Mouse (Mus musculus) forebrain, embryonic 15.5 days (tissue): Measurements from ENCODE around the gene Rere. TPM values are rescaled to one million over a fixed set of nuclear protein-coding genes. Genes with fewer than 3 reads are reported as not detected.
"Not testable (repeated sequence)": the region's sequence is repeated elsewhere in the genome, so short reads cannot be mapped to it uniquely, and the experiment has no call there.

Source experiments
- ATAC-seq: fragments of 200-750 bp; cut with Nextera tagmentation; replicated peaks from 2 replicates; pipeline ENCODE4 v1.8.0; 2017; ENCODE audit warnings: mild to moderate bottlenecking, moderate TSS enrichment, moderate library complexity
- H3K27ac ChIP-seq: fragments of 300-500 bp; sonication (generic); replicated peaks from 2 replicates; pipeline ENCODE4 v1.5.1; 2015; ENCODE audit warnings: mild to moderate bottlenecking, inconsistent platforms
- H3K27me3 ChIP-seq: fragments of 300-500 bp; sonication (generic); 2 replicates; pipeline ENCODE4 v1.6.1; 2015; ENCODE audit warnings: inconsistent platforms
- H3K36me3 ChIP-seq: fragments of 300-500 bp; sonication (generic); 2 replicates; pipeline ENCODE4 v1.6.1; 2015; ENCODE audit warnings: mild to moderate bottlenecking, inconsistent platforms
- H3K4me1 ChIP-seq: fragments of 300-500 bp; sonication (generic); 2 replicates; pipeline ENCODE4 v1.6.1; 2015; ENCODE audit warnings: inconsistent platforms
- H3K4me2 ChIP-seq: fragments of 300-500 bp; sonication (generic); replicated peaks from 2 replicates; pipeline ENCODE4 v1.6.1; 2015; ENCODE audit warnings: mild to moderate bottlenecking, inconsistent platforms
- H3K4me3 ChIP-seq: fragments of 300-500 bp; sonication (generic); 2 replicates; pipeline ENCODE4 v1.5.1; 2015; ENCODE audit warnings: mild to moderate bottlenecking, inconsistent platforms
- H3K9ac ChIP-seq: fragments of 300-500 bp; sonication (generic); replicated peaks from 2 replicates; pipeline ENCODE4 v1.6.1; 2015; ENCODE audit warnings: mild to moderate bottlenecking, inconsistent platforms
- H3K9me3 ChIP-seq: fragments of 300-500 bp; sonication (generic); 2 replicates; pipeline ENCODE4 v1.6.1; 2016; ENCODE audit warnings: inconsistent platforms
- WGBS: fragments of 180-500 bp; shearing (Covaris S2); methylation state at CpG from one replicate; pipeline ENCODE4 v1.1.7; 2015; ENCODE audit warnings: mixed read lengths; 5-methylcytosine and 5-hydroxymethylcytosine counted together
- polyA plus RNA-seq: library from polyadenylated mRNA; unstranded; fragments of >200 nt; fragmentation: Nextera tagmentation; extraction: Ambion mirVana; gene quantifications from 2 replicates; pipeline ENCODE4 v1.2.1, GENCODE M21; 2015

Gene Rere
- polyA plus RNA-seq, 1 experiment from 2014 or later: 26.6 TPM

- not testable (repeated sequence) for H3K4me2 ChIP-seq, H3K9ac ChIP-seq, H3K27ac ChIP-seq, ATAC-seq, H3K36me3 ChIP-seq, H3K9me3 ChIP-seq, H3K27me3 ChIP-seq, H3K4me3 ChIP-seq
- 75% methylated on average over 4 of the region's 4 CpGs for WGBS
- H3K4me1 ChIP-seq: peaks cover 14% of the 10 kb centered on the region
Observed at GRCm38 (mm10) chr4:150270718-150271117, 10.7 kb upstream of the Rere start.

GRCm38 (mm10) chr4:150272725-150273124 lies 8.7 kb upstream of the Rere start:
- Histone ChIP-seq H3K4me2 (peak overlapping the region; percentile 16; the same call in 1 of the 2 replicates), H3K27me3 (no peaks in the 10 kb centered on the region), H3K9me3 (no peaks in the 10 kb centered on the region), H3K4me3 (no peak overlapping the region), H3K4me1 (peaks cover 14% of the 10 kb centered on the region), H3K36me3 (no peaks in the 10 kb centered on the region), H3K9ac (no peak overlapping the region), H3K27ac (peak overlapping the region; percentile 46)
- 0 out of 2 replicates have a peak, but pooled peaks have one; percentile 55 for ATAC-seq
- 2% methylated on average over 9 of the region's 9 CpGs for WGBS

GRCm38 (mm10) chr4:150275531-150275930 lies 5.9 kb upstream of the Rere start:
- WGBS: 84% methylated on average over 5 of the region's 5 CpGs
- no peaks in the 10 kb centered on the region for H3K36me3 ChIP-seq
- no peaks in the 10 kb centered on the region for H3K27me3 ChIP-seq
- H3K4me1 ChIP-seq: peaks cover 20% of the 10 kb centered on the region
- ATAC-seq: no peak
- H3K27ac ChIP-seq: no peak overlapping the region
- H3K9ac ChIP-seq: no peak overlapping the region
- H3K4me2 ChIP-seq: no peak overlapping the region
- no peaks in the 10 kb centered on the region for H3K9me3 ChIP-seq
- H3K4me3 ChIP-seq: no peak overlapping the region

GRCm38 (mm10) chr4:150279336-150279735 lies 2.1 kb upstream of the Rere start:
- not testable (repeated sequence) for H3K4me2 ChIP-seq, H3K36me3 ChIP-seq, H3K27me3 ChIP-seq, ATAC-seq, H3K4me3 ChIP-seq, H3K9me3 ChIP-seq, H3K9ac ChIP-seq
- H3K4me1 ChIP-seq: peaks cover 21% of the 10 kb centered on the region
- 0 out of 2 replicates have a peak overlapping the region, but pooled peaks have one; percentile 42 for H3K27ac ChIP-seq
- 85% methylated on average over 7 of the region's 7 CpGs for WGBS

GRCm38 (mm10) chr4:150280002-150280401 lies 1.4 kb upstream of the Rere start:
- no peaks in the 10 kb centered on the region for H3K36me3 ChIP-seq
- H3K9ac ChIP-seq: no peak overlapping the region
- no peak overlapping the region for H3K4me3 ChIP-seq
- ATAC-seq: no peak
- no peaks in the 10 kb centered on the region for H3K27me3 ChIP-seq
- H3K4me2 ChIP-seq: no peak overlapping the region
- H3K27ac ChIP-seq: peak overlapping the region; percentile 99
- no peaks in the 10 kb centered on the region for H3K9me3 ChIP-seq
- H3K4me1 ChIP-seq: peaks cover 26% of the 10 kb centered on the region
- WGBS: 38% methylated on average over 2 of the region's 2 CpGs

GRCm38 (mm10) chr4:150280459-150280858 lies 987 bp upstream of the Rere start:
- ATAC-seq: no peak
- no peaks in the 10 kb centered on the region for H3K27me3 ChIP-seq
- peak overlapping the region; percentile 81 for H3K4me3 ChIP-seq
- peak overlapping the region; percentile 87 for H3K9ac ChIP-seq
- peak overlapping the region; percentile 99 for H3K27ac ChIP-seq
- peaks cover 30% of the 10 kb centered on the region for H3K4me1 ChIP-seq
- no peaks in the 10 kb centered on the region for H3K36me3 ChIP-seq
- WGBS: 39% methylated on average over 4 of the region's 4 CpGs
- H3K9me3 ChIP-seq: no peaks in the 10 kb centered on the region
- H3K4me2 ChIP-seq: peak overlapping the region; percentile 61

GRCm38 (mm10) chr4:150281891-150282630 lies 615 bp downstream of the Rere start:
- Histone ChIP-seq H3K4me1 (peaks cover 47% of the 10 kb centered on the region), H3K9me3 (no peaks in the 10 kb centered on the region), H3K36me3 (no peaks in the 10 kb centered on the region), H3K27ac (peak overlapping the region; percentile 99), H3K4me2 (peak overlapping the region; percentile 65), H3K9ac (peak overlapping the region; percentile 93), H3K4me3 (peak overlapping the region; percentile 81), H3K27me3 (no peaks in the 10 kb centered on the region)
- WGBS: under 1% methylated on average over 50 of the region's 50 CpGs
- peak; percentile 24 for ATAC-seq

- H3K4me3 ChIP-seq: peak overlapping the region; percentile 81
- H3K9me3 ChIP-seq: no peaks in the 10 kb centered on the region
- ATAC-seq: no peak
- 0% methylated on average over 5 of the region's 5 CpGs for WGBS
- H3K27ac ChIP-seq: peak overlapping the region; percentile 99
- H3K4me2 ChIP-seq: peak overlapping the region; percentile 65
- no peaks in the 10 kb centered on the region for H3K27me3 ChIP-seq
- H3K9ac ChIP-seq: peak overlapping the region; percentile 93
- H3K4me1 ChIP-seq: peaks cover 48% of the 10 kb centered on the region
- no peaks in the 10 kb centered on the region for H3K36me3 ChIP-seq
Observed at GRCm38 (mm10) chr4:150282631-150283334, 1.3 kb downstream of the Rere start.

- peak overlapping the region; percentile 93 for H3K9ac ChIP-seq
- peaks cover 50% of the 10 kb centered on the region for H3K4me1 ChIP-seq
- H3K27ac ChIP-seq: peak overlapping the region; percentile 99
- no peak for ATAC-seq
- 2% methylated on average over 2 of the region's 2 CpGs for WGBS
- H3K36me3 ChIP-seq: no peaks in the 10 kb centered on the region
- H3K4me3 ChIP-seq: peak overlapping the region; percentile 81
- peak overlapping the region; percentile 65 for H3K4me2 ChIP-seq
- H3K27me3 ChIP-seq: no peaks in the 10 kb centered on the region
- H3K9me3 ChIP-seq: no peaks in the 10 kb centered on the region
Observed at GRCm38 (mm10) chr4:150283335-150283638, 1.8 kb downstream of the Rere start.

GRCm38 (mm10) chr4:150283993-150284392 lies 2.5 kb downstream of the Rere start:
- Histone ChIP-seq H3K27ac (peak overlapping the region; percentile 99), H3K4me1 (peaks cover 57% of the 10 kb centered on the region), H3K27me3 (no peaks in the 10 kb centered on the region), H3K9ac (peak overlapping the region; percentile 93), H3K9me3 (no peaks in the 10 kb centered on the region), H3K4me3 (peak overlapping the region; percentile 81), H3K36me3 (no peaks in the 10 kb centered on the region), H3K4me2 (peak overlapping the region; percentile 65)
- 2% methylated on average over 6 of the region's 6 CpGs for WGBS
- ATAC-seq: no peak

- WGBS: 84% methylated on average over 8 of the region's 8 CpGs
Observed at GRCm38 (mm10) chr4:150286980-150287379, 5.5 kb downstream of the Rere start.

GRCm38 (mm10) chr4:150287463-150287862 lies 6.0 kb downstream of the Rere start:
- 80% methylated on average over 1 of the region's 1 CpGs for WGBS
- H3K4me1 ChIP-seq: peaks cover 54% of the 10 kb centered on the region
- H3K9me3 ChIP-seq, H3K4me2 ChIP-seq, H3K27me3 ChIP-seq, H3K9ac ChIP-seq, H3K4me3 ChIP-seq, H3K36me3 ChIP-seq, H3K27ac ChIP-seq, ATAC-seq: not testable (repeated sequence)

More at GRCm38 (mm10) chr4:150286980-150287379, 5.5 kb downstream of the Rere start:
- H3K27ac ChIP-seq: no peak overlapping the region
- H3K9me3 ChIP-seq: no peaks in the 10 kb centered on the region
- H3K36me3 ChIP-seq: 0 out of 2 replicates have a peak, but pooled peaks cover 6% of the 10 kb centered on the region
- H3K27me3 ChIP-seq: no peaks in the 10 kb centered on the region
- no peak for ATAC-seq
- H3K9ac ChIP-seq: no peak overlapping the region
- H3K4me1 ChIP-seq: peaks cover 54% of the 10 kb centered on the region
- no peak overlapping the region for H3K4me3 ChIP-seq
- H3K4me2 ChIP-seq: no peak overlapping the region
